Comparison of ENCODE assay signal across 14 mouse cellular contexts in genomic region chr12:8875583-8875982, GRCm38 (mm10).
"Had no signal": no experiment of that assay in that cellular context is flagged by ENCODE, and none has a peak within 500 bp of the region (broad histone marks: within the 10 kb centered on the region; RNA-seq: fewer than 3 reads in every experiment).

No protein-coding gene starts in this region.

- H3K27me3 ChIP-seq: neural tube, embryonic 13.5 days had no signal

- H3K4me1 ChIP-seq: midbrain, embryonic 10.5 days; neural tube, embryonic 13.5 days had no signal

- H3K27ac ChIP-seq: kidney, postnatal 0 days; liver, embryonic 15.5 days; midbrain, embryonic 10.5 days; neural tube, embryonic 13.5 days had no signal

- H3K4me2 ChIP-seq: liver, embryonic 11.5 days; liver, embryonic 15.5 days; lung, embryonic 14.5 days; neural tube, embryonic 13.5 days had no signal

- H3K9me3 ChIP-seq: liver, embryonic 15.5 days; midbrain, embryonic 10.5 days; neural tube, embryonic 13.5 days had no signal

- H3K9ac ChIP-seq: liver, embryonic 15.5 days; lung, embryonic 14.5 days; neural tube, embryonic 13.5 days had no signal

- H3K36me3 ChIP-seq: liver, embryonic 15.5 days; midbrain, embryonic 10.5 days; neural tube, embryonic 13.5 days had no signal

- H3K4me3 ChIP-seq: liver, embryonic 15.5 days; midbrain, embryonic 10.5 days; neural tube, embryonic 13.5 days had no signal

- DNase-seq: kidney, postnatal 36 days; layer of hippocampus, adult 9-11 months; left cerebral cortex, postnatal 4 days; lung, embryonic 14.5 days; lung, postnatal 10 days; lung, postnatal 4 days; midbrain, embryonic 14.5 days; right cerebral cortex, postnatal 25 days; thymus, postnatal 4 days had no signal
